Mouse (Mus musculus): ENCODE results near the gene Pkd1l2. TPM values are rescaled to one million over a fixed set of nuclear protein-coding genes. Genes with fewer than 3 reads are reported as not detected.
A peak's percentile ranks its signal among the peaks of the same experiment; 100 is the strongest.

The Pkd1l2 gene
- polyA plus RNA-seq, 1 experiment, result 0.10 TPM

- no peak for DNase-seq (ENCODE audit: extremely low spot score in 1 of 2, low spot score in 1 of 2)
These were observed 42.4 kb downstream of the Pkd1l2 start for GRCm38 (mm10) chr8:117039843-117040242.

GRCm38 (mm10) chr8:117037374-117037935, 44.8 kb downstream of the Pkd1l2 start:
- DNase-seq (ENCODE audit: extremely low spot score in 1 of 2, low spot score in 1 of 2), result no peak

GRCm38 (mm10) chr8:117033393-117033792, 48.9 kb downstream of the Pkd1l2 start:
- no peak for DNase-seq (ENCODE audit: extremely low spot score in 1 of 2, low spot score in 1 of 2)

GRCm38 (mm10) chr8:117032609-117033008, 49.6 kb downstream of the Pkd1l2 start:
- DNase-seq (ENCODE audit: extremely low spot score in 1 of 2, low spot score in 1 of 2), result no peak

DNA sequence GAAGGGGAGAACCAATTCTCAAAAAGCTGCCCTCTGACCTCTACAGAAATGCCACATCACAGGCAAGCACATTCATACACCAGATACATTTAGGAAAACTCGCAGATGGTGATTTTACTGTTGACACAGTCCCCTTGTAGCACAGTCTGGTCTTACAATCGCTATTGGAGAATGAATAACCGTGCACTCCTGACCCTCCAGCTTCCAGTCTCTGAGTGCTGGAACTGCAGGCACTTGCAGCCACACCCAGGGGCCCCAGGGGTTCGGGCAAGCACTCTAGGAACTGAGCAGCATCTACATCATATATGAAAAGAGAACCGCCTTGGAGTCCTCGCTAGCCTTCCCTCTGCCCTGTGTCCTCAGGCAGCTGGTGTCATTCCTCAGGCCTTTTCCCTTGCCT, 50.8 kb downstream of the Pkd1l2 start:
- no peak for DNase-seq (ENCODE audit: extremely low spot score in 1 of 2, low spot score in 1 of 2)

DNA sequence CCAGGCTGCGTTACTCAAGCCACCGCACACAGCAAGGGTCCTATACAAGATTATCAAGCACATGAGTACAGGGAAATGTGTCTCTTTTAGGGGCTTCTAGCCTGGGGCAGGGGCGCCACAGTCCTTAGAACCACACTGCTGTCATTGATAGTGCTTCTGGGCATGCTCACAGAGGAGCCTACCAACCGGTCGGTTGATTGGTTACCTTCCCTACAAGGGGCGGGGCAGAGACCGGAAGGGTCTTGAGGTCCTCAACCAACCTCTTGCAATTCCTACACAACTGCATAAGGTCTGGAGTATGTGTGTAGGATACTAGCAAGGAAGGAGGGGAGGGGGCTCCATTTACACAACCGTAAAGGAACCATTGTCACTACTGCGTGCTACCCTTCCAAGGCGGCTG, 53.6 kb downstream of the Pkd1l2 start:
- no peak for DNase-seq (ENCODE audit: extremely low spot score in 1 of 2, low spot score in 1 of 2)

- DNase-seq (ENCODE audit: extremely low spot score in 1 of 2, low spot score in 1 of 2), result no peak
These were observed 54.6 kb downstream of the Pkd1l2 start for GRCm38 (mm10) chr8:117027601-117028000.

- no peak for DNase-seq (ENCODE audit: extremely low spot score in 1 of 2, low spot score in 1 of 2)
These were observed 59.8 kb downstream of the Pkd1l2 start for GRCm38 (mm10) chr8:117022297-117022993.

- DNase-seq (ENCODE audit: extremely low spot score in 1 of 2, low spot score in 1 of 2), result peak; percentile 14 to 76
These were observed 62.6 kb downstream of the Pkd1l2 start for GRCm38 (mm10) chr8:117019323-117020275.

GRCm38 (mm10) chr8:117017896-117018295, 64.4 kb downstream of the Pkd1l2 start:
- DNase-seq (ENCODE audit: extremely low spot score in 1 of 2, low spot score in 1 of 2), result no peak

DNA sequence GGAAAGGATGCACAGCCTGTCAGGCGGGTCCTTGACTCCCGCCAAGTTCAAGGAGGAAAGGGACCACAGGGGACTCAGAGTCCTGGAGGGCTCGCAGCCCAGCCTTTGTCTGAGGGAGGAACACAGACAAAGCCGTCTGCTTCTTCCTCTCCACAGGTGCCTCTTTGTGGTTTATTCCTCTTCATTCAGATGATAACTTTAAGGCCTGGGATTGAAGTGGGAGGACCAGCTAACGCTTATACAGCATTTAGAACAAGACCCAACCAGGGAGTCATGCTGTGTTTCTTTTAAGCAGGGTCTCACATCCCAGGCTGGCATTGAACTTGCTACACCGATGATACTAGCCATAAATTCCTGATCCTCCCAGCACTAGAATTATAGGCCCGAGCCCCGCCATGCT, 65.2 kb downstream of the Pkd1l2 start:
- DNase-seq (ENCODE audit: extremely low spot score in 1 of 2, low spot score in 1 of 2), result no peak

DNA sequence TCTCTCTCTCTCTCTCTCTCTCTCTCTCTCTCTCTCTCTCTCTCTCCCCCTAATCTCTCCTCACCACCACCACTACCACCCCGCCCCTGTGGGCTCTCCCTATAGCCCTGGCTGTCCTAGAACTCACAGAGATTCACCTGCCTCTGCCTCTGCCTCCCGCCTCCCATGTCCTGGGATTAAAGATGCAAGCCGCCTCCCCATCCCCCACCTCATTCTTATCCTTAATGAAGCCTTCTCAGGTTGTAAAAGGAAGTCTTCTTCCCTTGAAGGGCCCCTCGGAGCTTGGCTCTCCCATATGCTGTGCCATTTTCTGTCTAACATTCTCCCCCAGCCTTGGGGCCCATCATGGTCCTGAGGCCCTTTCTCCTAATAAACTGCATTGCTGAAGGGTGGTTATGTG, 66.6 kb downstream of the Pkd1l2 start:
- DNase-seq (ENCODE audit: extremely low spot score in 1 of 2, low spot score in 1 of 2), result no peak

DNA sequence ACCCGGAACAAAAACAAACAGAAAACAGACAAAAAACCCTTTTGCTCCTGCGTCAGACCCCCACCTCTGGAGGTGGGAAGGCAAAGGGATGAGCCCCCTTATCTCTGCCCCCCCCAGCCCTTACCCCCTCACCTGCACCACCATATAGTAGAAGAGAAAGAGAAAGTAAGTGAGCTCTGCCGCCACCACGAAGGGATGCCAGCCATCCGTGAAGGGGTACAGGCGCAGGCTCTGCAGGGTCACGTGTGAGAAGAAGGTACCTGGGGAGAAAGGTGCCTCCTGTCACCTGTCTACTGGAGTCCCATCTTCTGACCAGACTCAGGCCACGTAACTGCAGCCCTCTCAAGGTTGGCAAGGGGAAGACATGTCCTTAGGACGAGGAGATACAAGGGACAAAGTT, 70.9 kb downstream of the Pkd1l2 start:
- DNase-seq (ENCODE audit: extremely low spot score in 1 of 2, low spot score in 1 of 2), result no peak

DNA sequence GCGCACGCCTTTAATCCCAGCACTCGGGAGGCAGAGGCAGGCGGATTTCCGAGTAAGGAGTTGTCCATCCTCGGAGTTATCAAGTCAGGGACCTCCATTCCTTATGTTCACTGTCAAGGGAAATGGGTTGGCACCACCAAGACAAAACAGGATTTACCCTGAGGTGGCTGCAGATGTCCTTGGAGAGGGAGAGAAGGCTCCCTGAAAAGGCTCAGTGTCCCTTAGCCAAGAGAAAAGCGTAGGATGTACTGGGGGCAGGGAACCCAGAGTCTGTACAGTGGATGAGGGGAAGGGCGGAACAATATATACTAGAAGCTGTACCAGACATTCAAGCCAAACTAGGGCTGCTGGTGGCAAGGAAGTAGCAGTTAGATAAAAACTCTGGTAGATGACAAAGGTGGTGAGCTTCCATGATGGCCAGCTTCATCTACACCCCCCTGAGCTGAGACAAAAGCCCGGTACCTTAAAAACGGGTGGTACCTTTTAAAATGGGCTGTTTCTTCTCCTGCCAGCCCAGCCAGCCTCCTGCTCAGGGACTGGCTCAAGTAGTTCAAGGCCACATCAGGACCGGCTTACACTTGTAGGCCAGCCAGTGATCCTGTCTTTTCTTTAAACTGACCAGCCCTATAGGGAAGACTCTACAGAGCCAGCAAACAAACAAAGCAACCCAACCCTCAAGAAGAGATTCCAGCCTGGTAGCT, 88.1 kb downstream of the Pkd1l2 start:
- no peak for DNase-seq (ENCODE audit: extremely low spot score in 1 of 2, low spot score in 1 of 2)

DNA sequence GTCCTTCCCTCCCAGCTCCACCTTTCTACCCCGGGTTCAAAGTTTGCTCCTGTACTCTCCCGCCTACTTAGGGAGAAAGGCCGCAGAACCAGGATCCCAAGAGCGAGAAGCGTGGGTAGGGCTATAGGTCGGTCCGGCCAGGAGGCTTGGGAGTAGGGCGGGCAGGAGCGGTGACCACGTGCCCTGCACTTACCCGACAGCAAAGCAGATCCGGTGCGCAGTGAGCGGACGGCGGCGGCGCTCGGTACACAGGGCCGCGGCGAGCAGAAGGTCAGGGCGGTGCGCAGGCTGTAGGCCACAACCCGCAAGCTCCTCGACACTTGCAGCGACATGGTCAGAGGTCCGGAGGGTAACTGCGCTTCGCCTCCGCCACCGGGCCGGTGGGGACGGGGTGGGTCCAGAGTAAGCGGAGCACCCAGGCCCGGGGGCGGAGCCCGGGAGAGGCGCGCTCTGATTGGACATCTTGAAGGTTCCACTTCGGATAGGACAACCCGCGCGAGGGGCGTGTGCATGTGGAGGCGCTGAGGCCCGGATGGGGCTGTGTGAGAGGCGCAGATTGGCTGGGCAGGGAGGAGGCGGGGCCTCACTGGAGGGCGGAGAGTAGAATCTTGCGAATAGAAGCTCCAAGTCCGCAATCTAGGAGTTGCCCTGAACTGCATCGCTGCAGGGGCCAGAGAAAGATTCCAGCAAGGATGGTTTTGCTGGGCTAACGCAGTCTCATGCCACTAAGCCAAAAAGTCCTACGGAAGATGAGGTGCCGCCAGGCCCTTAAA, 89.0 kb downstream of the Pkd1l2 start, which contains the start of gene Gcsh:
Gcsh (minus strand) TSS at position 443 of the 773 bp plus-strand sequence.
- peak; percentile 96 to 98 for DNase-seq (ENCODE audit: extremely low spot score in 1 of 2, low spot score in 1 of 2)

DNA sequence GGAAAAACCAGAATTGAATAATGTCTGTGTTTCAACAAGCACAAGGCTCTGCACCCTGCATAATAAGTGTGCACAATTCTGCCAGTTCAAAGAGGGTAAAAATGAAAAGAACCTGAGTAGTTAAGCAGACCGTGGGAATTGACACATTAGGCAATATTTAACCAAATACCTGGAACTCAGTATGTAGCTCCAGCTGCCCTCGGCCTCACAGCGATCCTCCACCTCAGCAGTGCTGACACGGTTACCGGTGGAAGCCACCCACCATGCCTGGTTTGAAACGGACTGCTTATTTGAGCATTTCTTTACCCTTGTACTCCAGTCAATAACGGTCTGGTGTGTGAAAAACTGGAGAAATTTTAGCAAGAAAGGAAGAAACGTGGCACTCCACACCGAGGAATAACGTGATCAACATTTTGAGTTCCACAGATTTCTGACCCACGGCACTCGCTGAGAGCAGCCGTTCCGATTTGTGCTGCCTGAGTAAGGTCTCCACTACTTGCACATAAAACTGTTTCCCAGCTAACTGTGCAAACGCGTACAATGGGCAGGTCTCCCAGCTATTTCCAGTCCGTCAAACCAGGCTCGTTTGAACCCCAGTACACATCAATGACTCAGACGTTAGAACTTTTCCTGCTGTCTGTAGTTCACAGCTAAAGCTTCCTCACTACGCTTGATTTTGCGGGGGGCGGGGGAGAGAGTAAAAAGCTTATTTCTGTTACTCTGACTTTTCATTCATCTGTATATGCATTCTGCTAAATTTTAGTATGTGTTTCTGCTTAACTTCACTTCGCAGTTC, 89.9 kb downstream of the Pkd1l2 start:
- peak in 1 of 2 experiments; percentile 36 for DNase-seq (ENCODE audit: extremely low spot score in 1 of 2, low spot score in 1 of 2)

DNA sequence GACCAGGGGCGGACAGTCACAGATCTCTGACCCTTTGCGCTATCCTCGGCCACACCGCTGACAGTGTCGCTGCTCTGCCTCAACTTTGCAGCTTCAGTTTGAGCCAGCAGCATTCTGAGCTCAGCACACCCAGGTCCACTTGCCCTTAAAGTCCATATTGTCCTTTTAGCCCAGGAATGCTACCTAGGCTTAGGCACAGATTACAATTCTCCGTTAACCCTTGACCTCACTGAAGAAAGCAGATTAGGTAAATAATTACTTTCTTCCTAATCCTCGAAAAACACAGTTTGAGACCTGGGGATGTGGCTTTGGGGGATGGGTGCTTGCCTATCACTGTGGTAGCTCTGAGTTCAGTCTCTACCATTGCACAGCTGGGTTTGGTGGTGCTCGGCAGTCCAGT, 91.0 kb downstream of the Pkd1l2 start:
- no peak for DNase-seq (ENCODE audit: extremely low spot score in 1 of 2, low spot score in 1 of 2)

GRCm38 (mm10) chr8:116989842-116990241, 92.4 kb downstream of the Pkd1l2 start:
- DNase-seq (ENCODE audit: extremely low spot score in 1 of 2, low spot score in 1 of 2), result no peak

DNA sequence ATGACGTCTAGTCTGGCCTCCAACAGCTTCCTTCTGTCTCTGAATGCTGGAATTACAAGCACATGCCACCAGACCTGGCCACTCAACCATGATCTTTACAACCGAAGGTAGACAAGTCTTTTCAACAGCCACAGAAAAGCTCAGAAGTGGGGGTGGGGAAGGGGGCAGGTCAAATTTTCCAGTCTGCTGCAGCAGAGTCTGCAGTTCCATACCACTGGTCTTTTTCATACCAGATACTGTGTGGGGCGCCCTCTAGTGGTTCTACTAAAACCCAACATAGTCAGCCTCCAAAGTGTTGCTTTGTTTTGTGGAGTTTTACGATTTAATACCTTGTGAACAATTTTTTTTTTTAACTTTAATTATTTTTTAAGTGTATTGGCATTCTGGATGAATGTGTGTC, 102.1 kb downstream of the Pkd1l2 start:
- peak in 1 of 2 experiments; percentile 83 for DNase-seq (ENCODE audit: extremely low spot score in 1 of 2, low spot score in 1 of 2)

Data from frontal cortex, adult 2 months (tissue).